Mouse (Mus musculus) forebrain, embryonic 12.5 days (tissue): ENCODE data around the gene Pgm2. TPM values are rescaled to one million over a fixed set of nuclear protein-coding genes. Genes with fewer than 3 reads are reported as not detected.

ENCODE experiments used
- ATAC-seq: fragments of 200-750 bp; cut with Nextera tagmentation; 2 replicates; pipeline ENCODE4 v1.8.0; 2017; ENCODE audit warnings: moderate TSS enrichment; ENCODE audit not compliant: low FRiP score
- H3K27ac ChIP-seq: fragments of 300-500 bp; sonication (generic); 2 replicates; pipeline ENCODE4 v1.5.1; 2016; ENCODE audit warnings: mild to moderate bottlenecking
- H3K27me3 ChIP-seq: fragments of 300-500 bp; sonication (generic); 2 replicates; pipeline ENCODE4 v1.6.1; 2016; ENCODE audit warnings: mild to moderate bottlenecking
- H3K36me3 ChIP-seq: fragments of 300-500 bp; sonication (generic); replicated peaks from 2 replicates; pipeline ENCODE4 v1.6.1; 2016; ENCODE audit warnings: mild to moderate bottlenecking
- H3K4me1 ChIP-seq: fragments of 300-500 bp; sonication (generic); 2 replicates; pipeline ENCODE4 v1.6.1; 2016
- H3K4me2 ChIP-seq: fragments of 300-500 bp; sonication (generic); 2 replicates; pipeline ENCODE4 v1.6.1; 2016; ENCODE audit warnings: mild to moderate bottlenecking, moderate library complexity
- H3K4me3 ChIP-seq: fragments of 300-500 bp; sonication (generic); replicated peaks from 2 replicates; pipeline ENCODE4 v1.5.1; 2016; ENCODE audit warnings: mild to moderate bottlenecking
- H3K9ac ChIP-seq: fragments of 300-500 bp; sonication (generic); 2 replicates; pipeline ENCODE4 v1.6.1; 2016; ENCODE audit warnings: mild to moderate bottlenecking
- H3K9me3 ChIP-seq: fragments of 300-500 bp; sonication (generic); 2 replicates; pipeline ENCODE4 v1.6.1; 2016
- WGBS: fragments of 180-500 bp; shearing (Covaris S2); methylation state at CpG from one replicate; pipeline ENCODE4 v1.1.7; 2016; 5-methylcytosine and 5-hydroxymethylcytosine counted together
- polyA plus RNA-seq: library from polyadenylated mRNA; unstranded; fragments of >200 nt; fragmentation: Nextera tagmentation; extraction: Ambion mirVana; gene quantifications from 2 replicates; pipeline ENCODE4 v1.2.1, GENCODE M21; 2016

The Pgm2 gene
- polyA plus RNA-seq, 1 experiment from 2014 or later, result 31.5 TPM

DNA sequence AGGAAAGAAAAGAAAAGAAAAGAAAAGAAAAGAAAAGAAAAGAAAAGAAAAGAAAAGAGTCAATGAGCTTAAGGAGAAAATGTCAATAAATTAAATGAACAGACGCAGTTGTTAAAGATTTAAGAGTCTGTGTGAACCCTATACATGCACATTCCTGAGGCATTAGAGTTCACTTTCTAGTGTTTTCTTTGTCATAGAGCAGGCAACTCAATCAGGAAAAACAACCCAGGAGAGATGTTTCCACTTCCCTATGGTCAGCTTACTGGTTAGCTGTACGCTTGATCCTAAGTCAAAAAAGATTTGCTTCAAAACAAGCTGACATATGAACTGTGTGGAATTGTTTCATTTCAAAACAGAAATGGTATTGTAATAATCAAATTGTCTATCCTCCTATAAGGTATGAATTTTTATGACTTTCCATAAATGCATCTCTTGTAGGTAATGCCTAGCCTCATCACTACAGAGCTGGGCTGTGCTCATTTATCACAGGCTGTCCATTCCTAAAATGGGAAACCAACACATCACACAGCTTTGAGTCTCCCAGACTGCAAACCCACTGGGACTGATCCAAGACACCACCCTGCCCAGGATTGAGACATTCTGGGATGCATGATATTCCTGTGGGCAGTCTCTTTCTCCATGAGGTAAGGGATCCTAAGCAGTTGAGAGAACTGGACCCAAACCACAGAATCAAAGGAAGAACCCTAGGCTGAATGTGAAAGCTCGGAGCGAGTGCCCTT lies 29.7 kb upstream of the Pgm2 start:
- no peak for ATAC-seq
- Histone ChIP-seq H3K4me2 (no peak overlapping the region), H3K9ac (no peak overlapping the region), H3K4me1 (no peaks in the 10 kb centered on the region), H3K4me3 (no peak overlapping the region), H3K27me3 (no peaks in the 10 kb centered on the region), H3K27ac (no peak overlapping the region), H3K9me3 (no peaks in the 10 kb centered on the region), H3K36me3 (no peaks in the 10 kb centered on the region)
- 77% methylated on average over 4 of the region's 4 CpGs for WGBS

DNA sequence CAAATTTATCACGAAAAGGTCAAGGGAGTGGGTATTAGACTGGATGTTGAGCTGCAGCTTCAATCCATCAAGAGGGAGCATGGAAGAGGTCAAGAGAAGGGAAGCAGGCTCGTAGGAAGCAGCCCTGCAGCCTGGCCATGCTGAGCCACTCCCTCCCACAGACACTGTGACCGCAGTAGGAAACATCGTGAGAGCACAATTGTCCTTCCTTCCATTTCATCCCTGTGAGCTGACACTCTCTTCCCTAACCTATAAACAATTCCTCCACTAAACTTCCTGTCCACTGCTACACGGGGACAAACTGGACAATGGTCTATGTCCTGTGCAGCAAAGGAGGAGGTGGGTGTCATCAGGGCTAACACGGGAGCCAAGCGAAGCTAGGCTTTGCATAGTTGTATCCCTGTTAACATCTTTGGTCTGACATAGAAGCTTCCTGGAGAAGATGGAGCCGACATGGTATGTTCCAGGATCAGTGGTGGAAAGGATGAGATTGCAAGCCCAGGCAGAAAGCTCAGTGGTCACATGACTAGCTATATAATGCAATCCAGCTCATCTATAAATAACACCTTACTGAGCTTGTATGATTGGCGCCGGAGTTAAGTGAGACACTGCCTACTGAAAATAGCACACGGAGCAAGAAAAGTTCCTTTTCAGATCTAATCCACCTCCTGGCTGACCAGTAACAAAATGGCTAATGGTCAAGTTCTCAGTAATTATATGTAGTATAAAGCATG lies 29.0 kb upstream of the Pgm2 start:
- H3K27ac ChIP-seq, result no peak overlapping the region
- H3K9me3 ChIP-seq, result no peaks in the 10 kb centered on the region
- no peak overlapping the region for H3K4me2 ChIP-seq
- no peak overlapping the region for H3K4me3 ChIP-seq
- no peaks in the 10 kb centered on the region for H3K4me1 ChIP-seq
- ATAC-seq, result no peak
- H3K9ac ChIP-seq, result no peak overlapping the region
- H3K27me3 ChIP-seq, result no peaks in the 10 kb centered on the region
- WGBS, result 88% methylated on average over 11 of the region's 11 CpGs
- H3K36me3 ChIP-seq, result no peaks in the 10 kb centered on the region

DNA sequence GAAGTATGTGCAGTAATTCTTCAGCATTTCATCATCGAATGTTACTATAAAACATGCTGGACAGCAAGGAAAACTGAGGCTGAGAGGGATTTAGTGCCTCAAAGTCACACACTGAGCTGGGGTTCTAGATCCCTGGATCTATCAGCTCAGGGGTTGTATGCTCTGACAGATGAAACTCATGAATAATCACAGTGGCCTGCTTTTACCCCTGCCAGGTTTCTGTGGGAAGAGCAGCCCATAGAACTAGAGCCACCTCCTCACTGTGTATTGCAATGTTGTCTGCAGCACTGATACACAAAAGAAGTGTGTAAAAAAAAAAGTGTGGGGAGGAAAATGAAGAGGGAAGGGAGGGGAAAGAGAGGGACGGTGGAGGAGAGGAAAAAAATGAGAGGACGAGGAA lies 28.3 kb upstream of the Pgm2 start:
- H3K4me3 ChIP-seq, result no peak overlapping the region
- H3K4me1 ChIP-seq, result no peaks in the 10 kb centered on the region
- H3K27ac ChIP-seq, result no peak overlapping the region
- H3K4me2 ChIP-seq, result no peak overlapping the region
- H3K9ac ChIP-seq, result no peak overlapping the region
- ATAC-seq, result no peak
- H3K27me3 ChIP-seq, result no peaks in the 10 kb centered on the region
- WGBS, result 84% methylated on average over 3 of the region's 3 CpGs
- H3K9me3 ChIP-seq, result no peaks in the 10 kb centered on the region
- no peaks in the 10 kb centered on the region for H3K36me3 ChIP-seq

DNA sequence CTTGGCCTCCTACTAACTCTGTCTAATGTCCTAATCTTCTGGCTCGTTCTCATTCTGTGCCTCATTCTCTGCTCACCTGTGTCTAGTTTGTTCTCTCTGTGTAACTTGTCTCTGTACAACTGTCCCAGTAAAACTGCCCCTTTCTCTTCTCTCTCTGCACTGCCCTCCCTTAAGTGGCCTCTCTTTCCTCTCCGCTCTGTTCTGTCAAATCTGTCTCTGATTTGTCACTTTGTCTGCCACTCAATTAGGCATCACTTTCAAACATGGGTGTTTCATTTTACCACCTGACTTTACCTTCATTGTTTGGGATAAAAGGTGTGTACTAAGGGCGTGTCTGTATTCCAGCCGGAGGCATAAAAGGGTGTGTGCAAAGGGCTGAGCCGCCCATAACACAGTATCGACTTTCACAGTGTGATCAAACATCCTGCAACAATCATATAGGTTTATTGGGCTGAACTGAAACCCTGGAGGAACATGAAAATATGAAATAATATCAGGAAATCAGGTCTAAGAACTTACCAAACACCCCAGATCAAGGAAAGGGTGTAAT lies 27.2 kb upstream of the Pgm2 start:
- Histone ChIP-seq H3K27me3 (no peaks in the 10 kb centered on the region), H3K9me3 (no peaks in the 10 kb centered on the region), H3K4me2 (no peak overlapping the region), H3K4me3 (no peak overlapping the region), H3K36me3 (no peaks in the 10 kb centered on the region), H3K4me1 (no peaks in the 10 kb centered on the region), H3K9ac (no peak overlapping the region), H3K27ac (no peak overlapping the region)
- no peak for ATAC-seq
- 80% methylated on average over 6 of the region's 6 CpGs for WGBS

DNA sequence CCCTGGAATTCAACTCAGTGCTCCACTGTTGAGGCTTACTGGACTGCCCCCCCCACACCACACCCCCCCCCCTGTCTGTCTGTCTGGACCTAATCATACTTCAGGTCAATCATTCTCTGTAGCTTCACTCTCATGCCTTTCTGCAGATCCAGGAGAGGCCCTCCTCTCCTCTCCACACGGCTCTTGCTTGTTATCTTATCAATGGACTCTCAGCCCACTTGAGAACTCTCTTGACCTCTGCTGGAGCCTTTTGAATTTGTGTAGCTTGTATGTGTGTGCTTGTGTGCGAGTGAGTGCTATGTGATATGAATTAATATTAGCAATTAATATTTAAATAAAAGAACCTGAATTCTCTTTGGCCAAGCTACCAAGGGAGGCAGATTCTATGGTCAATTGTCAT lies 26.6 kb upstream of the Pgm2 start:
- Histone ChIP-seq H3K27ac (no peak overlapping the region), H3K27me3 (no peaks in the 10 kb centered on the region), H3K9ac (no peak overlapping the region), H3K9me3 (no peaks in the 10 kb centered on the region), H3K4me1 (no peaks in the 10 kb centered on the region), H3K4me3 (no peak overlapping the region), H3K36me3 (no peaks in the 10 kb centered on the region), H3K4me2 (no peak overlapping the region)
- no peak for ATAC-seq
- 56% methylated on average over 2 of the region's 2 CpGs for WGBS

DNA sequence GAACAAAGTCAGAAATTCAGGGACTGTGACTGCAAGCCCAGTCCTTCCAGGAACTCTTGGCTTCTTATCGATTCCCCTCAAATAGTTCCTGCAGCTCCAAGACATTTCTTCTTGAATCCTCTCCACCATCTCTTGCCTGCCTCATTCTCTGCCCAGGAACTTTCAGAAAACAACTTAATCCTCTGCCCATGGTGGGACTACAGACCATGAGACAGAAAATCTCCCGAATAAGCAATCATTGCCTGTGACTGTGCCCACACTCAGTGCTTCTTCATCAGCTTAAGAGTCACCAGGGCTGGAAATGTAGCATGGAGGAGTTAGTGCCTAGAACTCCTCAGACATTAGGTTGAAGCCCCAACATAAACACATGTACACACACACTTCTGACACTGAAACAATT lies 25.2 kb upstream of the Pgm2 start:
- Histone ChIP-seq H3K36me3 (no peaks in the 10 kb centered on the region), H3K27ac (no peak overlapping the region), H3K4me3 (no peak overlapping the region), H3K4me1 (no peaks in the 10 kb centered on the region), H3K27me3 (no peaks in the 10 kb centered on the region), H3K9me3 (no peaks in the 10 kb centered on the region), H3K9ac (no peak overlapping the region), H3K4me2 (no peak overlapping the region)
- 84% methylated on average over 2 of the region's 2 CpGs for WGBS
- ATAC-seq, result no peak

DNA sequence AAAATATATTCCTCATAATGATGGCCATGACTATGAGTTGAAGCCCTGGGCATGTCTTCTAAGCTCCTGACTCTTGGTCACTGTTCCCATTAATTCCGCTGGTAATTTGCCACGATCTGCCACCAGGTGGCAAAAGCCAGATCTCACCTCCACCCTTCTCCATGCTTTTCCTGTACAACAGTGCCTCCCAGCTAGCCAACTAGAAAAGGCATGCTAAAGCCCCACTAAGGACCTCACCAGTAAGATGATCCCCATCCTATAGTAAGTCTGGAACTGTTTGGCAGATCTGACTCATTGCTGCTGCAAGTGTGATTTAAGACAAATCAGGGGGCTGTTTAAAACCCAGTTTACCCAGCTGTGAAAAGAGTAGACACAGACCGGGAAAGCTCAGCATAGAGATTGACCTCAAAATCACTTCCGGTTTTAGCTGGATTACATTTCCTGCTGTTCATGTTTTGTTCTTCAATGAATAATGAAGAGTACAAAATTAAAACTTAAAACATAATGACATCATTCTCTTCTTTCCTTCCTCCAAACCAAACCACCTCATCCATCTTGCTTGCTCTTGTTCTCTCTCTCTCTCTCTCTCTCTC lies 22.6 kb upstream of the Pgm2 start:
- Histone ChIP-seq H3K36me3 (no peaks in the 10 kb centered on the region), H3K4me2 (no peak overlapping the region), H3K27ac (no peak overlapping the region), H3K9me3 (no peaks in the 10 kb centered on the region), H3K4me1 (no peaks in the 10 kb centered on the region), H3K9ac (no peak overlapping the region), H3K4me3 (no peak overlapping the region), H3K27me3 (no peaks in the 10 kb centered on the region)
- peak; percentile 63; the same call in 1 of the 2 replicates for ATAC-seq
- WGBS, result 35% methylated on average over 4 of the region's 4 CpGs

DNA sequence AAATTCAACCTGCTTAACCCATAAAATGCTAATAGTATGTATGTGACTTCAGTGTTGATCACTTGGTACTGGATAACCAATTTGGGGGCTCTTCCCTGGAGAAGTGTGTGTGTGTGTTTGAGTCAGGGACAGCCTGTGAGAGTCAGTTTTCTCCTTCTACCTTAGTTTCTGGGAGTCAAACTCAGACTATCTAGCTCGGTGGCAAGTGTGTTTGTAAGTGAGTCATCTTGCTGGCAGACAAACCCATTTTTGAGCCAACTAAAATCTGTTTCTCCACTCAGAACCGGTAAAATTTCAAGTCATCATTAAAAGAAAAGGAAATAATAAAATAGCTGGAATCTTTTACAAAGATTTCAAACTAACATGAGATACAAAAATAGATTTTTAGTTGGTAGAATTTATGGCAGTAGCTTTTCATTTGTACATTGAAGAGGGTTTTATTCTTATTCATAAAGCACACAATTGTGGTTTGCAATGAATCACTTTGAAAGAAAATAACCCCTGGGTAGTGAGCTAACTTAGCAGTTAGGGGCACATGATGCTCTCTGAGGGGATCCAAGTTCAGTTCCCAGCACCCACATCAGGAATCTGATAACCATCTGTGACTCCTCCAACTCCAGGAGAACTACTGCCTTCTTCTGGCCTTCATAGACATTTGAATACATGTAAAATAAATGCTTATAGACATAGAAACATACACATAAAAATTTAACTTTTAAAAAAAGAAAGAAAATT lies 21.8 kb upstream of the Pgm2 start:
- Histone ChIP-seq H3K4me3 (no peak overlapping the region), H3K27me3 (no peaks in the 10 kb centered on the region), H3K4me2 (no peak overlapping the region), H3K9ac (no peak overlapping the region), H3K9me3 (no peaks in the 10 kb centered on the region), H3K4me1 (no peaks in the 10 kb centered on the region), H3K27ac (no peak overlapping the region), H3K36me3 (no peaks in the 10 kb centered on the region)
- ATAC-seq, result no peak
- 88% methylated on average over 2 of the region's 2 CpGs for WGBS

DNA sequence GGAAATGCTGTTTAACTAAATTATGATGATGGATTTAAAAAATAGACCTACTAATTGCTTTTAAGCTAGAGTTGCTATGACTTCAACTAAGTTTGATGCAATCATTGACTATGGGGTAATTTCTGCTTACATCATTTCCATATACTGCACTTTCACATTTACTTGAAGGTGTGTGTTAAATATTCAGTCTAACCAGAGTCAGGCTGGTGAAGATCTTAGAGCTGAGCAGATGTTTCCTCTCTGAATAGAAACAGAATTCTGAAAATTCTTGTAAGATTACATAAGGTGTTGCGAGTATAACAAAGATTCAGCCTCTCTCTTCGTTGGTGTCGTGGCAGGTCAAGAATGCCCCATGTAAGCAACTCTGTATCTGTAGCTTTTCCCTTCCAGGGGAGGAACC lies 18.3 kb upstream of the Pgm2 start:
- Histone ChIP-seq H3K9me3 (no peaks in the 10 kb centered on the region), H3K9ac (no peak overlapping the region), H3K4me3 (no peak overlapping the region), H3K36me3 (no peaks in the 10 kb centered on the region), H3K27ac (no peak overlapping the region), H3K27me3 (no peaks in the 10 kb centered on the region), H3K4me1 (no peaks in the 10 kb centered on the region), H3K4me2 (no peak overlapping the region)
- ATAC-seq, result no peak
- WGBS, result 98% methylated on average over 3 of the region's 3 CpGs

DNA sequence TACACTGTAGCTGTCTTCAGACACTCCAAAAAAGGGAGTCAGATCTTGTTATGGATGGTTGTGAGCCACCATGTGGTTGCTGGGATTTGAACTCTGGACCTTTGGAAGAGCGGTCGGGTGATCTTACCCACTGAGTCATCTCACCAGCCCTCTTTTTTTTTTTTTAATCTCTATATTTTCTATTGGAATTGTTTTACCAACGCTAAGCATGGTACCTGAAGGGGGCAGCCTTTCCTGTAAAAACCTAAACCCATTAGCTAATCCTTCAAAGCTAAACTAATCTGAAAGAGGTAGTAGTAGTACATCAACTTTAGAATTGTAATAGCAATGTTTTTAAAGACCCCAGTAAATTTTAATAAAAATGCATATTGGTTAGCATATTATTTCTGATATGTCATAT lies 17.2 kb upstream of the Pgm2 start:
- H3K4me3 ChIP-seq, result no peak overlapping the region
- WGBS, result 55% methylated on average over 3 of the region's 3 CpGs
- H3K27ac ChIP-seq, result no peak overlapping the region
- H3K9me3 ChIP-seq, result no peaks in the 10 kb centered on the region
- no peaks in the 10 kb centered on the region for H3K36me3 ChIP-seq
- H3K9ac ChIP-seq, result no peak overlapping the region
- no peaks in the 10 kb centered on the region for H3K4me1 ChIP-seq
- ATAC-seq, result no peak
- H3K27me3 ChIP-seq, result no peaks in the 10 kb centered on the region
- no peak overlapping the region for H3K4me2 ChIP-seq

DNA sequence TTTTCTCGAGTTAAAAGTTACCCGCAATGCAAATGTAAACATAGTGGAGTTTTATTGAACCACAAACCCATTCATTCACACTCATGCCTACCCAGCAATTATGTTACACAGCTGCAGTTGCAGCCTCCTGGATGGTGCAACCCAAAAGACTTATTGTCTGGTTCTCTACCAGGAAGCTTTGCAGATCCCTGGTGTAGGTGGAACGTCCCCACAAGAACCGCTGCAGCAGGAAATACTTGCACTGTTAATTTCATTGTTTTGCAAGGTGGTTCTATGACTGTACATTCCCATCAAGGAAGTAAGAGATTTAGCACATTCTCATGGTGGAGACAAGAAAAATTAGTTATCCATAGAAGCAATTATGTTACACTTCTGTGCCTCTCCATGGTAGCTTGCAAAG lies 15.4 kb upstream of the Pgm2 start:
- H3K9me3 ChIP-seq, result no peaks in the 10 kb centered on the region
- 0 out of 2 replicates have a peak, but pooled peaks cover 5% of the 10 kb centered on the region for H3K4me1 ChIP-seq
- H3K36me3 ChIP-seq, result no peaks in the 10 kb centered on the region
- no peak overlapping the region for H3K4me2 ChIP-seq
- no peak overlapping the region for H3K9ac ChIP-seq
- H3K27ac ChIP-seq, result no peak overlapping the region
- no peak for ATAC-seq
- H3K27me3 ChIP-seq, result no peaks in the 10 kb centered on the region
- WGBS, result 85% methylated on average over 4 of the region's 4 CpGs
- no peak overlapping the region for H3K4me3 ChIP-seq
